In the genomic region with DNA sequence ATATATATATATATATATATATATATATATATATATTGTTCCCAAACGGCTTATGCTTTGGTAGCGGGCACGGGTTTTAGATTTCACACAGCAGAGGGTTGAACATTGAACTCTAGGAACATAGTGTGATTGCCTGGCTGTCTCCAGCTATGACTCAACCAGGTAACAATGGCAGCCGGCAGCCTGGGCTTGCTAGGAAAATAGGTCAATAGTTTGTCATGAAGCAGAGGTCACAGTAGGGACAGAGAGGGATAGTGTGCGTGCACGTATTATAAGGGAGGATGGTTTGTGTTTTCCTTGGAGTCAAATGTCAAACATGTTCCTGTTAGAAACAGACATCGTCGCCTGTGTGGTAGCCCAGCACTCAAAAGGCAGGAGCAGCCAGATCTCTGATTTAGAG, we compare ENCODE assay signal across 12 mouse cellular contexts.
DNase-seq lines count a peak whose midpoint lies in the region; ATAC-seq and TF ChIP-seq lines count a peak whose summit lies in the region.
"Had no signal": no experiment of that assay in that cellular context is flagged by ENCODE, and none has a peak within 500 bp of the region (broad histone marks: within the 10 kb centered on the region; RNA-seq: fewer than 3 reads in every experiment).

No protein-coding gene starts in this region.

- H3K36me3 ChIP-seq in kidney, adult 2 months (ENCODE audit: control insufficient read depth, insufficient read depth, low read length), result no peaks in the 10 kb centered on the region
- no peaks in the 10 kb centered on the region for H3K36me3 ChIP-seq in liver, embryonic 16.5 days (ENCODE audit: control insufficient read depth, insufficient read depth)
- H3K36me3 ChIP-seq: hindbrain, embryonic 12.5 days; limb, embryonic 13.5 days; neural tube, embryonic 12.5 days had no signal

- no peak overlapping the region for H3K9ac ChIP-seq in liver, embryonic 16.5 days (ENCODE audit: low read depth, low read length)
- H3K9ac ChIP-seq: hindbrain, embryonic 12.5 days; limb, embryonic 13.5 days; neural tube, embryonic 12.5 days had no signal

- no peak for TF ChIP-seq POLR2A in kidney, adult 2 months (IDR thresholded peaks at IDR 0.05; ENCODE audit: low read depth, low read length)
- TF ChIP-seq POLR2A in cerebellum, adult 2 months (IDR thresholded peaks at IDR 0.05; ENCODE audit: borderline replicate concordance, insufficient read depth, low read length), result no peak

- no peak overlapping the region for H3K4me3 ChIP-seq in kidney, adult 2 months (ENCODE audit: insufficient read depth, low read depth, low read length)
- H3K4me3 ChIP-seq in liver, embryonic 16.5 days (ENCODE audit: low read depth, low read length), result no peak overlapping the region
- H3K4me3 ChIP-seq in cerebellum, adult 2 months (replicated peaks; ENCODE audit: insufficient read depth, low read depth, low read length), result no peak overlapping the region
- H3K4me3 ChIP-seq: hindbrain, embryonic 12.5 days; limb, embryonic 13.5 days; neural tube, embryonic 12.5 days had no signal

- H3K4me2 ChIP-seq in liver, embryonic 16.5 days (ENCODE audit: low read depth, low read length), result no peak overlapping the region
- H3K4me2 ChIP-seq: hindbrain, embryonic 12.5 days; limb, embryonic 13.5 days; neural tube, embryonic 12.5 days had no signal

- H3K4me1 ChIP-seq in kidney, adult 2 months (ENCODE audit: control insufficient read depth, insufficient read depth, low read length), result peaks cover 6% of the 10 kb centered on the region; the same call in 1 of the 2 replicates
- peaks cover 19% of the 10 kb centered on the region for H3K4me1 ChIP-seq in liver, embryonic 16.5 days (ENCODE audit: control insufficient read depth, low read depth, low read length)
- H3K4me1 ChIP-seq in cerebellum, adult 2 months (ENCODE audit: control insufficient read depth, insufficient read depth, low read length), result 0 out of 2 replicates have a peak, but pooled peaks cover 2% of the 10 kb centered on the region

- no peaks in the 10 kb centered on the region for H3K9me3 ChIP-seq in liver, embryonic 16.5 days (replicated peaks; ENCODE audit: control insufficient read depth, low read length)
- H3K9me3 ChIP-seq: hindbrain, embryonic 12.5 days; limb, embryonic 13.5 days; neural tube, embryonic 12.5 days had no signal

- WGBS in kidney, adult 2 months, result 44% methylated on average over 8 of the region's 8 CpGs
- 64% methylated on average over 8 of the region's 8 CpGs for WGBS in liver, embryonic 16.5 days (ENCODE audit: insufficient replicate concordance)
- 71% methylated on average over 8 of the region's 8 CpGs for WGBS in cerebellum, adult 2 months

- peak; percentile 32 for DNase-seq in kidney, adult 2 months
- DNase-seq in kidney, postnatal 4 days, result no peak
- peak; percentile 30 for DNase-seq in adrenal gland, postnatal 14 days
- DNase-seq in embryo, embryonic 9.5 days (ENCODE audit: extremely low spot score), result peak; percentile 37
- no peak for DNase-seq in cerebellum, adult 2 months
- DNase-seq in natural killer cell, adult 2 months (ENCODE audit: low spot score in 2 of 2), result no peak
- DNase-seq: cerebellum, adult 18-20 months; right cerebral cortex, postnatal 4 days had no signal

- no peak overlapping the region for H3K27ac ChIP-seq in kidney, adult 2 months (ENCODE audit: insufficient read depth, low read depth, low read length)
- H3K27ac ChIP-seq in liver, embryonic 16.5 days (ENCODE audit: low read length), result peak overlapping the region; percentile 48; the same call in 1 of the 2 replicates
- no peak overlapping the region for H3K27ac ChIP-seq in cerebellum, adult 2 months (ENCODE audit: insufficient read depth, low read length)
- H3K27ac ChIP-seq: hindbrain, embryonic 12.5 days; limb, embryonic 13.5 days; neural tube, embryonic 12.5 days had no signal

- H3K27me3 ChIP-seq in kidney, adult 2 months (replicated peaks; ENCODE audit: control insufficient read depth, insufficient read depth, low read length), result no peaks in the 10 kb centered on the region
- no peaks in the 10 kb centered on the region for H3K27me3 ChIP-seq in liver, embryonic 16.5 days (ENCODE audit: control insufficient read depth, insufficient read depth, low read depth, low read length)
- no peaks in the 10 kb centered on the region for H3K27me3 ChIP-seq in cerebellum, adult 2 months (ENCODE audit: control insufficient read depth, insufficient read depth, low read length)
- H3K27me3 ChIP-seq: hindbrain, embryonic 12.5 days; limb, embryonic 13.5 days; neural tube, embryonic 12.5 days had no signal

- ATAC-seq in liver, embryonic 16.5 days (ENCODE audit: low read depth), result peak; percentile 87

- TF ChIP-seq CTCF in kidney, adult 2 months (conservative IDR thresholded peaks at IDR 0.05; ENCODE audit: insufficient read depth, insufficient read length, low read depth, low read length), result no peak
- TF ChIP-seq CTCF in cerebellum, adult 2 months (IDR thresholded peaks at IDR 0.05; ENCODE audit: borderline replicate concordance, insufficient read depth, low read depth, low read length), result no peak

Comparison
In these comparisons a context has a peak if more than half of its experiments do, and no peak if none do; other contexts are left out.
1. DNase-seq: peak in kidney, adult 2 months (single experiment), adrenal gland, postnatal 14 days (single experiment) and embryo, embryonic 9.5 days (single experiment); none in kidney, postnatal 4 days (0 of 2), cerebellum, adult 2 months (0 of 2) and natural killer cell, adult 2 months (0 of 2).